Mouse (Mus musculus) midbrain, embryonic 16.5 days (tissue): ENCODE data around the gene Kdm1a. TPM values are rescaled to one million over a fixed set of nuclear protein-coding genes. Genes with fewer than 3 reads are reported as not detected.

Experiments
- ATAC-seq: fragments of 200-750 bp; cut with Nextera tagmentation; 2 replicates; pipeline ENCODE4 v1.8.0; 2017; ENCODE audit warnings: moderate TSS enrichment
- H3K27ac ChIP-seq: fragments of 300-500 bp; sonication (generic); 2 replicates; pipeline ENCODE4 v1.5.1; 2014; ENCODE audit warnings: mild to moderate bottlenecking, low read length, mixed read lengths
- H3K27me3 ChIP-seq: fragments of 300-500 bp; sonication (generic); 2 replicates; pipeline ENCODE4 v1.6.1; 2014; ENCODE audit warnings: low read depth, low read length, mixed read lengths; ENCODE audit not compliant: control insufficient read depth, insufficient read depth
- H3K36me3 ChIP-seq: fragments of 300-500 bp; sonication (generic); 2 replicates; pipeline ENCODE4 v1.6.1; 2014; ENCODE audit warnings: mild to moderate bottlenecking, low read length, moderate library complexity, mixed read lengths; ENCODE audit not compliant: control insufficient read depth, insufficient read depth
- H3K4me1 ChIP-seq: fragments of 300-500 bp; sonication (generic); 2 replicates; pipeline ENCODE4 v1.6.1; 2014; ENCODE audit warnings: mild to moderate bottlenecking, low read length, mixed read lengths; ENCODE audit not compliant: control insufficient read depth, insufficient read depth
- H3K4me2 ChIP-seq: fragments of 300-500 bp; sonication (generic); 2 replicates; pipeline ENCODE4 v1.6.1; 2014; ENCODE audit warnings: mild to moderate bottlenecking, low read length, mixed read lengths
- H3K4me3 ChIP-seq: fragments of 300-500 bp; sonication (generic); 2 replicates; pipeline ENCODE4 v1.5.1; 2014; ENCODE audit warnings: low read depth, mild to moderate bottlenecking, low read length, moderate library complexity, mixed read lengths
- H3K9ac ChIP-seq: fragments of 300-500 bp; sonication (generic); 2 replicates; pipeline ENCODE4 v1.6.1; 2014; ENCODE audit warnings: low read depth, low read length, mixed read lengths
- H3K9me3 ChIP-seq: fragments of 300-500 bp; sonication (generic); replicated peaks from 2 replicates; pipeline ENCODE4 v1.6.1; 2014; ENCODE audit warnings: mild to moderate bottlenecking, low read length, mixed read lengths; ENCODE audit not compliant: control insufficient read depth, poor library complexity, severe bottlenecking
- WGBS: fragments of 180-500 bp; shearing (Covaris S2); extraction: QIAGEN DNeasy Blood & Tissue Kit; methylation state at CpG from one replicate; pipeline ENCODE4 v1.1.7; 2014; 5-methylcytosine and 5-hydroxymethylcytosine counted together
- polyA plus RNA-seq: library from polyadenylated mRNA; unstranded; fragments of >200 nt; fragmentation: Nextera tagmentation; extraction: Ambion mirVana; gene quantifications from 2 replicates; pipeline ENCODE4 v1.2.1, GENCODE M21; 2015

The Kdm1a gene
- polyA plus RNA-seq, 1 experiment from 2014 or later, result 59.4 TPM

- H3K9ac ChIP-seq, result no peak overlapping the region
- H3K36me3 ChIP-seq, result no peaks in the 10 kb centered on the region
- H3K4me2 ChIP-seq, result no peak overlapping the region
- ATAC-seq, result no peak
- WGBS, result 65% methylated on average over 5 of the region's 5 CpGs
- no peak overlapping the region for H3K4me3 ChIP-seq
- no peaks in the 10 kb centered on the region for H3K27me3 ChIP-seq
- H3K4me1 ChIP-seq, result no peaks in the 10 kb centered on the region
- H3K27ac ChIP-seq, result no peak overlapping the region
- H3K9me3 ChIP-seq, result no peaks in the 10 kb centered on the region
Measured at GRCm38 (mm10) chr4:136521898-136522297, 80.6 kb downstream of the Kdm1a start.

- no peaks in the 10 kb centered on the region for H3K4me1 ChIP-seq
- H3K27ac ChIP-seq, result no peak overlapping the region
- no peak overlapping the region for H3K9ac ChIP-seq
- H3K4me3 ChIP-seq, result no peak overlapping the region
- H3K9me3 ChIP-seq, result no peaks in the 10 kb centered on the region
- no peak overlapping the region for H3K4me2 ChIP-seq
- no peaks in the 10 kb centered on the region for H3K36me3 ChIP-seq
- H3K27me3 ChIP-seq, result no peaks in the 10 kb centered on the region
- no peak for ATAC-seq
Measured at GRCm38 (mm10) chr4:136519866-136520265, 82.7 kb downstream of the Kdm1a start.

GRCm38 (mm10) chr4:136518576-136518975 lies 83.9 kb downstream of the Kdm1a start:
- Histone ChIP-seq H3K9me3 (no peaks in the 10 kb centered on the region), H3K27ac (no peak overlapping the region), H3K9ac (no peak overlapping the region), H3K4me1 (no peaks in the 10 kb centered on the region), H3K27me3 (no peaks in the 10 kb centered on the region), H3K4me3 (no peak overlapping the region), H3K36me3 (no peaks in the 10 kb centered on the region), H3K4me2 (no peak overlapping the region)
- WGBS, result 98% methylated on average over 2 of the region's 2 CpGs
- no peak for ATAC-seq

- ATAC-seq, result no peak
- H3K36me3 ChIP-seq, result no peaks in the 10 kb centered on the region
- H3K4me1 ChIP-seq, result no peaks in the 10 kb centered on the region
- H3K9ac ChIP-seq, result no peak overlapping the region
- H3K27me3 ChIP-seq, result no peaks in the 10 kb centered on the region
- H3K4me3 ChIP-seq, result no peak overlapping the region
- H3K27ac ChIP-seq, result no peak overlapping the region
- no peaks in the 10 kb centered on the region for H3K9me3 ChIP-seq
- no peak overlapping the region for H3K4me2 ChIP-seq
- 88% methylated on average over 2 of the region's 2 CpGs for WGBS
Measured at GRCm38 (mm10) chr4:136518141-136518540, 84.4 kb downstream of the Kdm1a start.

GRCm38 (mm10) chr4:136512905-136513304 lies 89.6 kb downstream of the Kdm1a start:
- Histone ChIP-seq H3K9ac (no peak overlapping the region), H3K36me3 (no peaks in the 10 kb centered on the region), H3K4me2 (no peak overlapping the region), H3K4me3 (no peak overlapping the region), H3K27me3 (no peaks in the 10 kb centered on the region), H3K4me1 (no peaks in the 10 kb centered on the region), H3K9me3 (no peaks in the 10 kb centered on the region), H3K27ac (no peak overlapping the region)
- no peak for ATAC-seq

GRCm38 (mm10) chr4:136511708-136512107 lies 90.8 kb downstream of the Kdm1a start:
- Histone ChIP-seq H3K27me3 (no peaks in the 10 kb centered on the region), H3K36me3 (no peaks in the 10 kb centered on the region), H3K9me3 (no peaks in the 10 kb centered on the region), H3K4me3 (no peak overlapping the region), H3K9ac (no peak overlapping the region), H3K27ac (no peak overlapping the region), H3K4me2 (no peak overlapping the region), H3K4me1 (no peaks in the 10 kb centered on the region)
- 53% methylated on average over 4 of the region's 4 CpGs for WGBS
- ATAC-seq, result no peak

GRCm38 (mm10) chr4:136509857-136510256 lies 92.7 kb downstream of the Kdm1a start:
- H3K9me3 ChIP-seq, result no peaks in the 10 kb centered on the region
- no peak overlapping the region for H3K27ac ChIP-seq
- H3K4me2 ChIP-seq, result no peak overlapping the region
- H3K9ac ChIP-seq, result no peak overlapping the region
- no peaks in the 10 kb centered on the region for H3K4me1 ChIP-seq
- ATAC-seq, result no peak
- H3K36me3 ChIP-seq, result no peaks in the 10 kb centered on the region
- no peak overlapping the region for H3K4me3 ChIP-seq
- 93% methylated on average over 1 of the region's 1 CpGs for WGBS
- no peaks in the 10 kb centered on the region for H3K27me3 ChIP-seq

GRCm38 (mm10) chr4:136505426-136506215 lies 96.9 kb downstream of the Kdm1a start:
- H3K27me3 ChIP-seq, result no peaks in the 10 kb centered on the region
- no peak overlapping the region for H3K4me2 ChIP-seq
- H3K36me3 ChIP-seq, result no peaks in the 10 kb centered on the region
- no peak overlapping the region for H3K4me3 ChIP-seq
- ATAC-seq, result no peak
- H3K4me1 ChIP-seq, result 0 out of 2 replicates have a peak, but pooled peaks cover 2% of the 10 kb centered on the region
- H3K9me3 ChIP-seq, result no peaks in the 10 kb centered on the region
- H3K9ac ChIP-seq, result no peak overlapping the region
- WGBS, result 75% methylated on average over 2 of the region's 2 CpGs
- H3K27ac ChIP-seq, result no peak overlapping the region
